Mouse (Mus musculus) T-helper 1 cell (primary cell): ENCODE measurements around the gene Ldb2.

ENCODE experiments used
- in situ Hi-C: fragments of 300-600 bp; cut with MboI, MseI; formaldehyde crosslinking; loops from one replicate; pipeline ENCODE4 v1.15.1; 2025; ENCODE audit warnings: high pct_unique_total_duplicates

The Ldb2 gene

GRCm38 (mm10) chr5:44799053-44799860 is at the start of gene Ldb2:
Gene Ldb2 (minus strand): TSS chr5:44799680.
- in situ Hi-C loops = no loop called here

GRCm38 (mm10) chr5:44831287-44831686 is 31.8 kb upstream of the Ldb2 start:
- in situ Hi-C loops = no loop called here

- in situ Hi-C loops = no loop called here
Measured at GRCm38 (mm10) chr5:44815506-44815905, 16.0 kb upstream of the Ldb2 start.

- in situ Hi-C loops = no loop called here
Measured at GRCm38 (mm10) chr5:44805960-44806359, 6.5 kb upstream of the Ldb2 start.

GRCm38 (mm10) chr5:44801100-44801499 is 1.6 kb upstream of the Ldb2 start:
- in situ Hi-C loops = no loop called here

- in situ Hi-C loops = no loop called here
Measured at GRCm38 (mm10) chr5:44799861-44800260, 381 bp upstream of the Ldb2 start.

- in situ Hi-C loops = no loop called here
Measured at GRCm38 (mm10) chr5:44798493-44798892, 987 bp downstream of the Ldb2 start.

GRCm38 (mm10) chr5:44798056-44798455 is 1.4 kb downstream of the Ldb2 start:
- in situ Hi-C loops = no loop called here

GRCm38 (mm10) chr5:44784591-44784990 is 14.9 kb downstream of the Ldb2 start:
- in situ Hi-C loops = no loop called here

- in situ Hi-C loops = no loop called here
Measured at GRCm38 (mm10) chr5:44779340-44779739, 20.1 kb downstream of the Ldb2 start.

GRCm38 (mm10) chr5:44768472-44768871 is 31.0 kb downstream of the Ldb2 start:
- in situ Hi-C loops = no loop called here

GRCm38 (mm10) chr5:44764911-44765310 is 34.6 kb downstream of the Ldb2 start:
- in situ Hi-C loops = no loop called here

GRCm38 (mm10) chr5:44759178-44759577 is 40.3 kb downstream of the Ldb2 start:
- in situ Hi-C loops = no loop called here

- in situ Hi-C loops = no loop called here
Measured at GRCm38 (mm10) chr5:44754156-44754910, 45.1 kb downstream of the Ldb2 start.

- in situ Hi-C loops = no loop called here
Measured at GRCm38 (mm10) chr5:44745706-44746105, 53.8 kb downstream of the Ldb2 start.

- in situ Hi-C loops = no loop called here
Measured at GRCm38 (mm10) chr5:44736366-44736765, 63.1 kb downstream of the Ldb2 start.

- in situ Hi-C loops = no loop called here
Measured at GRCm38 (mm10) chr5:44734131-44734723, 65.3 kb downstream of the Ldb2 start.

GRCm38 (mm10) chr5:44729646-44730310 is 69.7 kb downstream of the Ldb2 start:
- in situ Hi-C loops = no loop called here

- in situ Hi-C loops = no loop called here
Measured at GRCm38 (mm10) chr5:44727995-44728394, 71.5 kb downstream of the Ldb2 start.

GRCm38 (mm10) chr5:44726546-44727476 is 72.7 kb downstream of the Ldb2 start:
- in situ Hi-C loops = no loop called here

- in situ Hi-C loops = no loop called here
Measured at GRCm38 (mm10) chr5:44725501-44725900, 74.0 kb downstream of the Ldb2 start.
